Mouse (Mus musculus) embryonic facial prominence, embryonic 11.5 days (tissue): ENCODE results near the gene Rpl27. TPM values are rescaled to one million over a fixed set of nuclear protein-coding genes. Genes with fewer than 3 reads are reported as not detected.

Experiments used
- ATAC-seq: fragments of 200-750 bp; cut with Nextera tagmentation; replicated peaks from 2 replicates; pipeline ENCODE4 v1.8.0; 2017; ENCODE audit warnings: low read depth; ENCODE audit not compliant: insufficient number of reproducible peaks, low FRiP score, low TSS enrichment
- DNase-seq: peaks from one replicate; pipeline ENCODE4 v3.0.0-alpha.2; 2015; ENCODE audit warnings: low spot score
- H3K27ac ChIP-seq: fragments of 300-500 bp; sonication (generic); replicated peaks from 2 replicates; pipeline ENCODE4 v1.5.1; 2014; ENCODE audit warnings: mild to moderate bottlenecking, low read depth, low read length, control low read depth
- H3K27me3 ChIP-seq: fragments of 300-500 bp; sonication (generic); 2 replicates; pipeline ENCODE4 v1.6.1; 2014; ENCODE audit warnings: mild to moderate bottlenecking, low read length, moderate library complexity, mixed read lengths; ENCODE audit not compliant: control insufficient read depth, insufficient read depth
- H3K36me3 ChIP-seq: fragments of 300-500 bp; sonication (generic); replicated peaks from 2 replicates; pipeline ENCODE4 v1.6.1; 2014; ENCODE audit warnings: low read depth, mild to moderate bottlenecking, low read length, moderate library complexity, mixed read lengths; ENCODE audit not compliant: control insufficient read depth, insufficient read depth
- H3K4me1 ChIP-seq: fragments of 300-500 bp; sonication (generic); 2 replicates; pipeline ENCODE4 v1.6.1; 2014; ENCODE audit warnings: low read length, mixed read lengths; ENCODE audit not compliant: control insufficient read depth, insufficient read depth
- H3K4me2 ChIP-seq: fragments of 300-500 bp; sonication (generic); 2 replicates; pipeline ENCODE4 v1.6.1; 2014; ENCODE audit warnings: low read depth, mild to moderate bottlenecking, control low read depth, low read length, moderate library complexity
- H3K4me3 ChIP-seq: fragments of 300-500 bp; sonication (generic); 2 replicates; pipeline ENCODE4 v1.5.1; 2014; ENCODE audit warnings: low read depth, low read length, control low read depth
- H3K9ac ChIP-seq: fragments of 300-500 bp; sonication (generic); replicated peaks from 2 replicates; pipeline ENCODE4 v1.6.1; 2014; ENCODE audit warnings: mild to moderate bottlenecking, control low read depth, low read length
- H3K9me3 ChIP-seq: fragments of 300-500 bp; sonication (generic); replicated peaks from 2 replicates; pipeline ENCODE4 v1.6.1; 2016; ENCODE audit warnings: mild to moderate bottlenecking, low read length, inconsistent platforms, mixed read lengths; ENCODE audit not compliant: control insufficient read depth
- WGBS: fragments of 180-500 bp; shearing (Covaris S2); extraction: QIAGEN DNeasy Blood & Tissue Kit; methylation state at CpG from one replicate; pipeline ENCODE4 v1.1.7; 2014; 5-methylcytosine and 5-hydroxymethylcytosine counted together
- microRNA-seq: library from miRNA; unstranded; fragments of <30 nt; microRNA quantifications from one replicate; pipeline ENCODE4, GENCODE M21; 2016; ENCODE audit warnings: borderline number of aligned reads
- polyA plus RNA-seq: library from polyadenylated mRNA; unstranded; fragments of >200 nt; fragmentation: Nextera tagmentation; extraction: Ambion mirVana; gene quantifications from 2 replicates; pipeline ENCODE4 v1.2.1, GENCODE M21; 2014

Rpl27 gene
- polyA plus RNA-seq, 1 experiment from 2014 or later = 435 TPM

DNA sequence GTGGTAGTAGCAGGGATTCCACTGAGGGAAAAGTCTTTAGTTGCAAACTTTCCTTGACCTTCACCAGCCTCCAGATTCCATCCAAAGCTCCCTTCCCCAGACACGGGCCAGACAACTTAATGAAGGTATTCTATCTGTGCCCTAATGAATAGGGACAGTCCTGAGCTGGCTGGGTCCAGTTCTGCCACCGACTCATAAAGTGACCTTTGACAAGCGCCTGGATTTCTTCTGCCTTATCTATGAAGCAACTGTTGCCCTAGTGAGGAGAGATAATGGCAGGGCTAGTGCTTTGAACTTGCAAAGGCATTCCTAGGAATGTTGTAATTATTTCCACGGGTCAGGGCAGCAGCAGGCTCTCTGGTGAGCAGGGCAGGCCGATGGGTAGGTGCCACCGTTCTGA lies 38.8 kb downstream of the Rpl27 start:
- 64% methylated on average over 6 of the region's 6 CpGs for WGBS
- no peak for ATAC-seq
- Histone ChIP-seq H3K9me3 (no peaks in the 10 kb centered on the region), H3K27me3 (no peaks in the 10 kb centered on the region), H3K4me2 (no peak overlapping the region), H3K4me1 (peaks cover 2% of the 10 kb centered on the region; the same call in 1 of the 2 replicates), H3K4me3 (no peak overlapping the region), H3K36me3 (no peaks in the 10 kb centered on the region), H3K9ac (no peak overlapping the region), H3K27ac (no peak overlapping the region)
- no peak for DNase-seq

DNA sequence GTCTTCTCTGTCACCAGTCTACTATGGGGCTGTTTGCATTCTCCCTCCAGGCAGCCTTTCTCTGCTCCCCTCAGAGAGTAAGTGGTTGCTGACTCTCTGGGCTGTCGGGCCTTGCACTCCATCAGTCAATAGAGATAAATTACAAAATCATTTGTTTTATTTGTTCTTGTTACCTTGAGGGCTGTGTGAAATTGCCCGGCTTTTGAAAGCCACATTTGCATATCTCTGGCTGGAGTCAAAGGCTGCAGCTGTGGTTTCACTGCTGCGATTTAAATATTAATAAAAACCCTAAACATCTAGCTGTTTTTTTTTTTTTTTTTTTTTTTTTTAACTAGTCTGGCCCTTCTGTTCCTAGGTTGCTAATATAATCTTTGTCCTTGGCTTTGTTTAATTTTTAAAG lies 41.7 kb downstream of the Rpl27 start:
- Histone ChIP-seq H3K36me3 (no peaks in the 10 kb centered on the region), H3K4me1 (peaks cover 2% of the 10 kb centered on the region; the same call in 1 of the 2 replicates), H3K27ac (no peak overlapping the region), H3K4me2 (no peak overlapping the region), H3K27me3 (no peaks in the 10 kb centered on the region), H3K4me3 (no peak overlapping the region), H3K9ac (no peak overlapping the region), H3K9me3 (no peaks in the 10 kb centered on the region)
- WGBS = 51% methylated on average over 3 of the region's 3 CpGs
- DNase-seq (no peak), ATAC-seq (no peak)

DNA sequence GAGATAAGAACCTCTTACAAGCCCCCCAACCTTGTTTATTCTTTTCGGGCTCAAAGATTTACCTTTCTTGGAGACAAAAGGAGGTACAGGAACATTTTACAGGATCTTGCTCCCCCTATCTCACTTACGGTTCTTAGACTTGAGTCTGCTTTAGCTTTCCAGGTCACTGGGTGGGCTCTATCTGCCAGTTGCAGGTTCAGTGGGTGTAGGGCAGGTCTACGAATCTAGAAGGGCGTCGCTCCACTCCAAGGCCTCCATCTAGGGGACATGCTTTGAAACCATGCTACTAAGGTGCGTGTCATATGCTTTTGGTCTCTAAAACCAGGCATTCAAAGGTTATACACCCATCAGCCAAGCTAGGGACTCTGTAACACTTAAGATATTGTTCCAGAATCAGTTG lies 42.1 kb downstream of the Rpl27 start:
- Histone ChIP-seq H3K4me3 (no peak overlapping the region), H3K27me3 (no peaks in the 10 kb centered on the region), H3K27ac (no peak overlapping the region), H3K9me3 (no peaks in the 10 kb centered on the region), H3K4me1 (peaks cover 2% of the 10 kb centered on the region; the same call in 1 of the 2 replicates), H3K4me2 (no peak overlapping the region), H3K36me3 (no peaks in the 10 kb centered on the region), H3K9ac (no peak overlapping the region)
- WGBS = 87% methylated on average over 6 of the region's 6 CpGs
- DNase-seq (no peak), ATAC-seq (no peak)

DNA sequence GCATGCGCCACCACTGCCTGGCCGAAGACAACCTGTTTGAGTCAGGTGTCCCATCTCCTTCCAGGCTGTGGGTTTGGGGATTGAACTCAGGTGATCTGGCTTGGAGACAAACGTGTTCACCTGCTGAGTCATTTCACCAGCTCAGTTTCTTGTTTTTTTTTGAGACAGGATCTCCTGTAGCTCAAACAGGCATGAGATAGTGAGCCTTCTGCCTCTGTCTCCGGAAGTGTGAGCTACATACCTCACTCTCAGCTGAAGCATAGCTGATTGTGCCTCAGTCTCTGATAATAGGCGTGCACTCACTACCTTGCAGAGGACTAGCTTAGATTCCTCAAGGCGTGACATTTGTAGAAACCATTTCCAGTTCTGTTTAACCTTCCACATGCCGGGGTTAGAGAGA lies 42.7 kb downstream of the Rpl27 start:
- WGBS = 82% methylated on average over 7 of the region's 7 CpGs
- Histone ChIP-seq H3K9me3 (no peaks in the 10 kb centered on the region), H3K27me3 (no peaks in the 10 kb centered on the region), H3K9ac (no peak overlapping the region), H3K4me2 (no peak overlapping the region), H3K4me3 (no peak overlapping the region), H3K36me3 (no peaks in the 10 kb centered on the region), H3K27ac (no peak overlapping the region), H3K4me1 (no peaks in the 10 kb centered on the region; the same call in 1 of the 2 replicates)
- DNase-seq (no peak), ATAC-seq (no peak)

DNA sequence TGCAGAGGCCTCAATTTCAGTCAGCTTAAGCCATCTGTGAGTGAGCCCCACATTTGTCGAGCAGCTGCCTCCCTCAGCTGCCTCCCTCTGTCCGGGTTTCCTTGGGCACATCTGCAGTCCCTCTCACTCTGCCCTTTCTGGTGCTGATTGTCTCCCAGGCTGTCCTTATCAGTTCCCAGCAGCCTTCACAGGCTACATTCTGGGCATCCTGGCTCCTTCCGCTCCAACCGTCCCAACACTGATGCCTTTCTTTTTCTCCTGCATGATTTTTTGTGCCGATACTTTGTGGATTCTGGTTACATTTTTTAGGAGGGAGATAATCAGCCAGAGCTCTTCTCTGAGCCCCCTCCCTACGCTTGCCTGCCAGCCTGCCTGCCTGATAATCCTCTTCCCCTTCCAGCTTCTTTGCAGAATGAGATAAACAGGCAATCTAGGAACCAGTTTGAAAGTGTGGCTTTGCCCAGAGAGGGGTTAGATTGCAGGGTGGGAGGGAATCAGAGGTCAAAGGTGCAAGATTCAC lies 43.5 kb downstream of the Rpl27 start:
- DNase-seq = no peak
- ATAC-seq = no peak
- Histone ChIP-seq H3K27ac (no peak overlapping the region), H3K4me1 (no peaks in the 10 kb centered on the region; the same call in 1 of the 2 replicates), H3K36me3 (no peaks in the 10 kb centered on the region), H3K9me3 (no peaks in the 10 kb centered on the region), H3K27me3 (no peaks in the 10 kb centered on the region), H3K9ac (no peak overlapping the region), H3K4me2 (no peak overlapping the region), H3K4me3 (no peak overlapping the region)
- WGBS = 64% methylated on average over 6 of the region's 6 CpGs

DNA sequence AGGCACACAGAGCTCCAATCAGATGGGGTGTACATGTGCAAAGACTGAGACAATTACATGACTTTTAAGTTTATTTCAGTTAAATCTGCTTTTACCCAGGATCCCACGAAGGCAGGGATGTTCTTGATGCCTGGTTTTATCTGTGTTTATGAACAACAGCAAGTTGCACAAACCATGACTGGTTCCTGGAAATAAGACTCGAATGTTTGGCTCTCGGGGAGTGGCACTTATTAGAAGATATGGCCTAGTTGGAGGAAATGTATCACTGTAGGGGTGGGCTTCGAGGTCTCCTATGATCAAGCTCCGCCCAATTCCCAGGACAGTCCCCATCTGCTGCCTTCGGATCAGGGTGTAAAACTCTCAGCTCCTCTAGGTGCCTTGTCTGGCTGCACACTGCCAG lies 44.0 kb downstream of the Rpl27 start:
- Histone ChIP-seq H3K27me3 (no peaks in the 10 kb centered on the region), H3K36me3 (no peaks in the 10 kb centered on the region), H3K4me2 (no peak overlapping the region), H3K9me3 (no peaks in the 10 kb centered on the region), H3K4me3 (no peak overlapping the region), H3K9ac (no peak overlapping the region), H3K4me1 (no peaks in the 10 kb centered on the region), H3K27ac (no peak overlapping the region)
- WGBS = 82% methylated on average over 6 of the region's 6 CpGs
- no peak for ATAC-seq
- no peak for DNase-seq

Small RNAs within 50 kb of the gene (microRNA-seq; reads per million reads assigned to microRNA genes)
- gene Mir6929 = not detected

Other genes with a start within 250 kb of the Rpl27 start
- gene Ezh1, start 215.8 kb upstream of the Rpl27 start, polyA plus RNA-seq = 11.6 and 12.4 TPM in 2 replicates
- 64.8 and 69.3 TPM in 2 replicates for gene Ramp2, start 196.3 kb upstream of the Rpl27 start, polyA plus RNA-seq
- 114 and 117 TPM in 2 replicates for gene Vps25, start 188.6 kb upstream of the Rpl27 start, polyA plus RNA-seq
- 2.4 and 3.5 TPM in 2 replicates for gene Wnk4, start 181.7 kb upstream of the Rpl27 start, polyA plus RNA-seq
- gene Cntd1, start 163.3 kb upstream of the Rpl27 start, polyA plus RNA-seq = 1.6 and 1.8 TPM in 2 replicates
- gene Coa3, start 163.2 kb upstream of the Rpl27 start, polyA plus RNA-seq = 193 and 212 TPM in 2 replicates
- 158 and 160 TPM in 2 replicates for gene Becn1, start 140.0 kb upstream of the Rpl27 start, polyA plus RNA-seq
- 150 and 154 TPM in 2 replicates for gene Psme3, start 126.1 kb upstream of the Rpl27 start, polyA plus RNA-seq
- 1.2 TPM in 2 replicates for gene Aoc2, start 117.2 kb upstream of the Rpl27 start, polyA plus RNA-seq
- gene Aoc3, start 111.7 kb upstream of the Rpl27 start, polyA plus RNA-seq = 0.04 TPM in 1 of 2 replicates, not detected in the other
- not detected in 2 replicates for gene G6pc, start 74.7 kb upstream of the Rpl27 start, polyA plus RNA-seq
- 89.6 and 90.9 TPM in 2 replicates for gene Aarsd1, start 24.7 kb upstream of the Rpl27 start, polyA plus RNA-seq
- 10.1 and 12.8 TPM in 2 replicates for gene Gm27029, start 17.5 kb upstream of the Rpl27 start, polyA plus RNA-seq
- 10.4 and 11.8 TPM in 2 replicates for gene Rundc1, start 17.2 kb upstream of the Rpl27 start, polyA plus RNA-seq
- gene Ptges3l, start 17.0 kb upstream of the Rpl27 start, polyA plus RNA-seq = 3.5 and 3.9 TPM in 2 replicates
- 2.4 and 2.7 TPM in 2 replicates for gene Ifi35, start 6.1 kb downstream of the Rpl27 start, polyA plus RNA-seq
- gene Rnd2, start 22.7 kb downstream of the Rpl27 start, polyA plus RNA-seq = 9.4 and 10.2 TPM in 2 replicates
- 20.9 and 24.6 TPM in 2 replicates for gene Vat1, start 23.9 kb downstream of the Rpl27 start, polyA plus RNA-seq
- 21.4 and 24.7 TPM in 2 replicates for gene Brca1, start 109.7 kb downstream of the Rpl27 start, polyA plus RNA-seq
- gene Nbr1, start 109.9 kb downstream of the Rpl27 start, polyA plus RNA-seq = 69.2 and 74.1 TPM in 2 replicates
- 2.0 and 2.4 TPM in 2 replicates for gene Tmem106a, start 139.9 kb downstream of the Rpl27 start, polyA plus RNA-seq
- not detected in 2 replicates for gene Gm11634, start 157.0 kb downstream of the Rpl27 start, polyA plus RNA-seq
- 37.3 and 43.0 TPM in 2 replicates for gene Rdm1, start 184.9 kb downstream of the Rpl27 start, polyA plus RNA-seq
- gene Arl4d, start 223.2 kb downstream of the Rpl27 start, polyA plus RNA-seq = 2.8 and 4.3 TPM in 2 replicates